Mouse (Mus musculus) lung, postnatal 0 days (tissue): Measurements from ENCODE around the gene Arhgef17. TPM values are rescaled to one million over a fixed set of nuclear protein-coding genes. Genes with fewer than 3 reads are reported as not detected.

Experiments
- ATAC-seq: fragments of 200-750 bp; cut with Nextera tagmentation; 2 replicates; pipeline ENCODE4 v1.8.0; 2017; ENCODE audit warnings: moderate library complexity
- DNase-seq: peaks from one replicate; pipeline ENCODE4 v3.0.0-alpha.2; 2016; ENCODE audit warnings: low spot score
- H3K27ac ChIP-seq: fragments of 300-500 bp; sonication (generic); 2 replicates; pipeline ENCODE4 v1.5.1; 2014; ENCODE audit warnings: antibody characterized with exemption, mild to moderate bottlenecking, low read length, mixed read lengths
- H3K27me3 ChIP-seq: fragments of 300-500 bp; sonication (generic); replicated peaks from 2 replicates; pipeline ENCODE4 v1.6.1; 2014; ENCODE audit warnings: low read length, mixed read lengths; ENCODE audit not compliant: insufficient read depth
- H3K36me3 ChIP-seq: fragments of 300-500 bp; sonication (generic); 2 replicates; pipeline ENCODE4 v1.6.1; 2014; ENCODE audit warnings: low read length, mixed read lengths; ENCODE audit not compliant: insufficient read depth
- H3K4me1 ChIP-seq: fragments of 300-500 bp; sonication (generic); 2 replicates; pipeline ENCODE4 v1.6.1; 2014; ENCODE audit warnings: antibody characterized with exemption, low read depth, low read length, mixed read lengths; ENCODE audit not compliant: insufficient read depth
- H3K4me2 ChIP-seq: fragments of 300-500 bp; sonication (generic); replicated peaks from 2 replicates; pipeline ENCODE4 v1.6.1; 2014; ENCODE audit warnings: low read depth, mild to moderate bottlenecking, low read length, moderate library complexity, mixed read lengths
- H3K4me3 ChIP-seq: fragments of 300-500 bp; sonication (generic); 2 replicates; pipeline ENCODE4 v1.5.1; 2014; ENCODE audit warnings: low read depth, low read length
- H3K9ac ChIP-seq: fragments of 300-500 bp; sonication (generic); replicated peaks from 2 replicates; pipeline ENCODE4 v1.6.1; 2014; ENCODE audit warnings: low read depth, mild to moderate bottlenecking
- H3K9me3 ChIP-seq: fragments of 300-500 bp; sonication (generic); 2 replicates; pipeline ENCODE4 v1.6.1; 2016; ENCODE audit warnings: low read length, mixed read lengths
- CTCF ChIP-seq: IDR thresholded peaks from 2 replicates; pipeline ENCODE4 v1.5.1; 2016; ENCODE audit warnings: antibody characterized with exemption, mild to moderate bottlenecking
- EP300 ChIP-seq: IDR thresholded peaks from 2 replicates; pipeline ENCODE4 v1.6.1; 2016; ENCODE audit warnings: antibody characterized with exemption, mild to moderate bottlenecking, control low read depth
- WGBS: fragments of 180-500 bp; shearing (Covaris S2); extraction: QIAGEN DNeasy Blood & Tissue Kit; methylation state at CpG from one replicate; pipeline ENCODE4 v1.1.7; 2014; 5-methylcytosine and 5-hydroxymethylcytosine counted together
- microRNA-seq: library from miRNA; unstranded; fragments of <30 nt; microRNA quantifications from one replicate; pipeline ENCODE4, GENCODE M21; 2016
- polyA plus RNA-seq: library from polyadenylated mRNA; unstranded; fragments of >200 nt; fragmentation: Nextera tagmentation; extraction: Ambion mirVana; gene quantifications from 2 replicates; pipeline ENCODE4 v1.2.1, GENCODE M21; 2015

The Arhgef17 gene
- polyA plus RNA-seq, 1 experiment from 2014 or later: 5.8 TPM

DNA sequence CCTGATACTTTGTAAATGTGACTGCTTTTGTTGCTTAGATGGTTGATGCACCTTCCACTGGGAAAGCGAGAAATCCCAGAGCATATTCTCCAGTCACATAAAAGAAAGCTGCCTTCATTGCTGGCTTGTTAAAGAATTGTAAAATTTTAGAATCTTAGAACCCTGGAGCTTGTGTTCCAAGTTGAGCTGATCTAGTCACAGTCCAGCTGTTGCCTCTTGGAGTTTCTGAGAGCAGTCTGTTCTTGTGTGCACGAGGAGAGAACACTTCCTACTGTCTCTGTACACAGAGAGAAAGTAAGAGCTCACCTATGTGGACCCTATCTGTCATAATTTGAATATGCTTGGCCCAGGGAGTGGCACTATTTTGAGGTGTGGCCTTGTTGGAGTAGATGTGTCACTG is 103.4 kb downstream of the Arhgef17 start:
- no peak for DNase-seq
- WGBS: 91% methylated on average over 2 of the region's 2 CpGs
- Histone ChIP-seq H3K4me3 (no peak overlapping the region), H3K4me2 (no peak overlapping the region), H3K36me3 (peaks cover 5% of the 10 kb centered on the region; the same call in 1 of the 2 replicates), H3K27ac (no peak overlapping the region), H3K27me3 (no peaks in the 10 kb centered on the region), H3K4me1 (no peaks in the 10 kb centered on the region), H3K9me3 (no peaks in the 10 kb centered on the region), H3K9ac (no peak overlapping the region)
- no peak for TF ChIP-seq EP300
- no peak for TF ChIP-seq CTCF
- no peak for ATAC-seq

DNA sequence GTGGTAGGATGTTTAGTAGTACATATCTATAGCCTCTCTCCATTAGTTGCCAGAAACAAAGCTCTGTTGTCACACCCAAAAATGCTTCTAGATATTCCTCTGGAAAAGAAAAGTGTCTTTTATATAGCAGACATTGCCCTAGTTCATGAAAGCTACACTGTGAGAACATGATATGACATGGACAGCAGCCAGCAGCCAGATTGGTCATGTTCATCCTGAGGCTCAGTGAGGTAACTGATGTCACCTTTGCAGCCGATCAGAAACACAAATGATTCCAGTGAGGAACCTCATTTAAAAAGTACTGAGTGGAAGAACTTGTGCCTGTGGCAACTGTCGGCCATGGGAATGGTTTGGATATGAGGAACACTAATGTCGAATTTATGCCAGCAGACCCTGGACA is 107.2 kb downstream of the Arhgef17 start:
- H3K27me3 ChIP-seq: no peaks in the 10 kb centered on the region
- DNase-seq (no peak), ATAC-seq (no peak)
- H3K9me3 ChIP-seq: no peaks in the 10 kb centered on the region
- no peak for TF ChIP-seq EP300
- TF ChIP-seq CTCF: no peak
- no peak overlapping the region for H3K9ac ChIP-seq
- H3K36me3 ChIP-seq: peaks cover 5% of the 10 kb centered on the region; the same call in 1 of the 2 replicates
- no peak overlapping the region for H3K4me3 ChIP-seq
- no peak overlapping the region for H3K27ac ChIP-seq
- 92% methylated on average over 3 of the region's 3 CpGs for WGBS
- H3K4me1 ChIP-seq: no peaks in the 10 kb centered on the region
- H3K4me2 ChIP-seq: no peak overlapping the region

Small RNA genes within 50 kb of the gene (microRNA-seq; reads per million reads assigned to microRNA genes)
- gene Mir3102: 48.5 reads per million, percentile 42 among the genes with 10 or more reads in this experiment

Other genes starting within 250 kb of the Arhgef17 start
- 28.2 and 35.8 TPM in 2 replicates for gene Fam168a, start 225.5 kb downstream of the Arhgef17 start, polyA plus RNA-seq
- 2.8 and 3.8 TPM in 2 replicates for gene Relt, start 68.7 kb downstream of the Arhgef17 start, polyA plus RNA-seq
- 9.9 and 11.2 TPM in 2 replicates for gene P2ry6, start 42.5 kb upstream of the Arhgef17 start, polyA plus RNA-seq
- gene P2ry2, start 80.8 kb upstream of the Arhgef17 start, polyA plus RNA-seq: 11.5 and 11.6 TPM in 2 replicates
- 16.0 and 17.7 TPM in 2 replicates for gene Fchsd2, start 160.8 kb upstream of the Arhgef17 start, polyA plus RNA-seq